Mouse (Mus musculus): Measurements from ENCODE around the gene Tiam1. TPM values are rescaled to one million over a fixed set of nuclear protein-coding genes. Genes with fewer than 3 reads are reported as not detected.
A peak's percentile ranks its signal among the peaks of the same experiment; 100 is the strongest.

The Tiam1 gene
- polyA plus RNA-seq, 3 experiments from 2014 or later = 31.4 to 71.7 (median 56.0) TPM

- no peak for ATAC-seq
These were observed 269.4 kb downstream of the Tiam1 start for GRCm38 (mm10) chr16:89874012-89874704.

GRCm38 (mm10) chr16:89872011-89872942 is 271.3 kb downstream of the Tiam1 start:
- no peak for ATAC-seq

- ATAC-seq = no peak
These were observed 272.2 kb downstream of the Tiam1 start for GRCm38 (mm10) chr16:89871382-89871781.

GRCm38 (mm10) chr16:89870059-89870458 is 273.5 kb downstream of the Tiam1 start:
- ATAC-seq = no peak

- no peak for ATAC-seq
These were observed 275.1 kb downstream of the Tiam1 start for GRCm38 (mm10) chr16:89868502-89868901.

GRCm38 (mm10) chr16:89867212-89867829 is 276.2 kb downstream of the Tiam1 start:
- ATAC-seq = no peak

- ATAC-seq = no peak
These were observed 278.4 kb downstream of the Tiam1 start for GRCm38 (mm10) chr16:89865136-89865535.

GRCm38 (mm10) chr16:89864710-89865109 is 278.9 kb downstream of the Tiam1 start:
- ATAC-seq = no peak

- ATAC-seq = no peak
These were observed 280.3 kb downstream of the Tiam1 start for GRCm38 (mm10) chr16:89863264-89863663.

- no peak for ATAC-seq
These were observed 282.0 kb downstream of the Tiam1 start for GRCm38 (mm10) chr16:89861531-89861930.

GRCm38 (mm10) chr16:89860708-89861107 is 282.9 kb downstream of the Tiam1 start:
- ATAC-seq = no peak

GRCm38 (mm10) chr16:89857666-89858065 is 285.9 kb downstream of the Tiam1 start:
- ATAC-seq = no peak

- ATAC-seq = no peak
These were observed 288.8 kb downstream of the Tiam1 start for GRCm38 (mm10) chr16:89854731-89855130.

- ATAC-seq = no peak
These were observed 292.2 kb downstream of the Tiam1 start for GRCm38 (mm10) chr16:89851333-89851732.

- ATAC-seq = peak; percentile 71
These were observed 294.6 kb downstream of the Tiam1 start for GRCm38 (mm10) chr16:89848651-89849597.

GRCm38 (mm10) chr16:89848179-89848578 is 295.4 kb downstream of the Tiam1 start:
- ATAC-seq = no peak

- ATAC-seq = no peak
These were observed 298.1 kb downstream of the Tiam1 start for GRCm38 (mm10) chr16:89845461-89845860.

- ATAC-seq = peak; percentile 51
These were observed 299.0 kb downstream of the Tiam1 start for GRCm38 (mm10) chr16:89844580-89844979.

- no peak for ATAC-seq
These were observed 301.7 kb downstream of the Tiam1 start for GRCm38 (mm10) chr16:89841894-89842293.

- no peak for ATAC-seq
These were observed 303.2 kb downstream of the Tiam1 start for GRCm38 (mm10) chr16:89840361-89840760.

GRCm38 (mm10) chr16:89839829-89840228 is 303.7 kb downstream of the Tiam1 start:
- no peak for ATAC-seq

GRCm38 (mm10) chr16:89837096-89837495 is 306.5 kb downstream of the Tiam1 start:
- peak; percentile 68 for ATAC-seq
